Mouse (Mus musculus): ENCODE measurements around the gene Kalrn.
"Not testable (repeated sequence)": the region's sequence is repeated elsewhere in the genome, so short reads cannot be mapped to it uniquely, and the experiment has no call there.

Gene Kalrn

GRCm38 (mm10) chr16:34093734-34094445 is 479.4 kb downstream of the Kalrn start:
- DNase-seq, result no peak

GRCm38 (mm10) chr16:34089528-34090095 is 483.7 kb downstream of the Kalrn start:
- no peak for DNase-seq

- no peak for DNase-seq
Measured at GRCm38 (mm10) chr16:34089022-34089421, 484.3 kb downstream of the Kalrn start.

- no peak for DNase-seq
Measured at GRCm38 (mm10) chr16:34088331-34088730, 485.0 kb downstream of the Kalrn start.

- DNase-seq, result no peak
Measured at GRCm38 (mm10) chr16:34084135-34084920, 489.0 kb downstream of the Kalrn start.

GRCm38 (mm10) chr16:34082494-34083469 is 490.6 kb downstream of the Kalrn start:
- no peak for DNase-seq

GRCm38 (mm10) chr16:34081683-34082438 is 491.5 kb downstream of the Kalrn start:
- DNase-seq, result peak; percentile 51

GRCm38 (mm10) chr16:34081314-34081682 is 492.0 kb downstream of the Kalrn start:
- not testable (repeated sequence) for DNase-seq

GRCm38 (mm10) chr16:34080818-34081217 is 492.5 kb downstream of the Kalrn start:
- no peak for DNase-seq

GRCm38 (mm10) chr16:34079511-34079910 is 493.8 kb downstream of the Kalrn start:
- DNase-seq, result no peak

- DNase-seq, result peak; percentile 17
Measured at GRCm38 (mm10) chr16:34078732-34079131, 494.6 kb downstream of the Kalrn start.

- DNase-seq, result no peak
Measured at GRCm38 (mm10) chr16:34076101-34076500, 497.2 kb downstream of the Kalrn start.

GRCm38 (mm10) chr16:34073930-34074329 is 499.4 kb downstream of the Kalrn start:
- no peak for DNase-seq

- DNase-seq, result no peak
Measured at GRCm38 (mm10) chr16:34072136-34072535, 501.2 kb downstream of the Kalrn start.

GRCm38 (mm10) chr16:34071223-34071825 is 502.0 kb downstream of the Kalrn start:
- DNase-seq, result no peak

- no peak for DNase-seq
Measured at GRCm38 (mm10) chr16:34069481-34069880, 503.9 kb downstream of the Kalrn start.

GRCm38 (mm10) chr16:34066922-34067321 is 506.4 kb downstream of the Kalrn start:
- DNase-seq, result no peak

- DNase-seq, result no peak
Measured at GRCm38 (mm10) chr16:34066376-34066775, 507.0 kb downstream of the Kalrn start.

GRCm38 (mm10) chr16:34063313-34063712 is 510.0 kb downstream of the Kalrn start:
- no peak for DNase-seq

- no peak for DNase-seq
Measured at GRCm38 (mm10) chr16:34061661-34062060, 511.7 kb downstream of the Kalrn start.

- DNase-seq, result no peak
Measured at GRCm38 (mm10) chr16:34058611-34059010, 514.7 kb downstream of the Kalrn start.
